In the genomic region with DNA sequence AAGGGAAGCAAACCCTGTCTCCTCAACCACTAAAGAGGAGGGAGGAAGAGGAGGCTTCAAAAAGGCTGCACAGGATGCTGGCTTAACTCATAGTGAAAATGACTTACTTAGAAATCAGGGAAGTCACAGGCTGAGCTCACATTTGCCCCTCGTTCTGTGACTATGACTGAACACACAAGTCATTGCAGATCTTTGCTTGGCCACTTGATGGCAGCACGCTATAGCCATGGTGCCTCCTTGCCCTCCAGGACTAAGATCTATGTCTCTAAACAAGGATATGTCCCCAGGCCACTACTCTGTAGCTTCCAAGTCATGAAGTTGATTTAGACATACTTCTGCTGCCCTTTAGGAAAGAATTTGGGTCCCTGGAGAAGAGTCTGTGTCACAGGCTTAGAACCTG, we compare ENCODE assay signal across 9 mouse cellular contexts.
A peak's percentile ranks its signal among the peaks of the same experiment; 100 is the strongest.
DNase-seq lines count a peak whose midpoint lies in the region; ATAC-seq and TF ChIP-seq lines count a peak whose summit lies in the region.
"Had no signal": no experiment of that assay in that cellular context is flagged by ENCODE, and none has a peak within 500 bp of the region (broad histone marks: within the 10 kb centered on the region; RNA-seq: fewer than 3 reads in every experiment).

No protein-coding gene starts in this region.

- H3K27ac ChIP-seq in hindbrain, embryonic 13.5 days: no peak overlapping the region
- H3K27ac ChIP-seq: heart, embryonic 13.5 days had no signal

- no peak overlapping the region for H3K4me2 ChIP-seq in hindbrain, embryonic 13.5 days
- H3K4me2 ChIP-seq: heart, embryonic 13.5 days had no signal

- peak; percentile 45 to 55 for DNase-seq in adrenal gland, adult 18-20 months (ENCODE audit: low spot score in 2 of 2)
- DNase-seq in adrenal gland, adult 8-10 months: no peak
- peak; percentile 36 for DNase-seq in ovary, postnatal 14 days (ENCODE audit: low spot score)
- DNase-seq in ovary, adult 18-20 months (ENCODE audit: low spot score): no peak
- DNase-seq in cerebellum, postnatal 25 days: peak; percentile 61 to 78
- DNase-seq in lung, adult 2 months: peak; percentile 33
- DNase-seq in splenic B cell, adult 2 months (ENCODE audit: low read depth, low spot score): peak; percentile 62

- WGBS in hindbrain, embryonic 13.5 days: 28% methylated on average over 2 of the region's 2 CpGs
- WGBS in lung, adult 2 months: 17% methylated on average over 2 of the region's 2 CpGs

- TF ChIP-seq POLR2A in lung, adult 2 months (IDR thresholded peaks at IDR 0.05; ENCODE audit: borderline replicate concordance, extremely low read depth, low read depth, low read length): no peak

- H3K9me3 ChIP-seq in hindbrain, embryonic 13.5 days: no peaks in the 10 kb centered on the region
- H3K9me3 ChIP-seq: heart, embryonic 13.5 days had no signal

- H3K36me3 ChIP-seq in hindbrain, embryonic 13.5 days: no peaks in the 10 kb centered on the region
- no peaks in the 10 kb centered on the region; the same call in 1 of the 2 replicates for H3K36me3 ChIP-seq in splenic B cell, adult 2 months (ENCODE audit: control insufficient read depth, insufficient read depth, low read length, poor library complexity, severe bottlenecking)
- H3K36me3 ChIP-seq: heart, embryonic 13.5 days had no signal

- no peaks in the 10 kb centered on the region for H3K27me3 ChIP-seq in hindbrain, embryonic 13.5 days
- H3K27me3 ChIP-seq in splenic B cell, adult 2 months (ENCODE audit: control insufficient read depth, insufficient read depth, low read length, poor library complexity, severe bottlenecking): no peaks in the 10 kb centered on the region
- H3K27me3 ChIP-seq: heart, embryonic 13.5 days had no signal

- peak; percentile 32; the same call in 1 of the 2 replicates for ATAC-seq in hindbrain, embryonic 13.5 days (ENCODE audit: low FRiP score)

- H3K9ac ChIP-seq in hindbrain, embryonic 13.5 days: no peak overlapping the region
- H3K9ac ChIP-seq: heart, embryonic 13.5 days had no signal

- no peak overlapping the region for H3K4me3 ChIP-seq in hindbrain, embryonic 13.5 days
- H3K4me3 ChIP-seq in lung, adult 2 months (replicated peaks; ENCODE audit: extremely low read depth, low read depth, low read length): no peak overlapping the region
- H3K4me3 ChIP-seq: heart, embryonic 13.5 days had no signal

- peak; percentile 96 for TF ChIP-seq CTCF in lung, adult 2 months (IDR thresholded peaks at IDR 0.05; ENCODE audit: insufficient read depth, low read length)

- peaks cover 18% of the 10 kb centered on the region for H3K4me1 ChIP-seq in hindbrain, embryonic 13.5 days (replicated peaks)
- H3K4me1 ChIP-seq in lung, adult 2 months (ENCODE audit: control insufficient read depth, insufficient read depth, low read length): no peaks in the 10 kb centered on the region

Comparison
In these comparisons a context has a peak if more than half of its experiments do, and no peak if none do; other contexts are left out.
1. DNase-seq: peak in adrenal gland, adult 18-20 months (2 of 2), ovary, postnatal 14 days (single experiment), cerebellum, postnatal 25 days (2 of 2), lung, adult 2 months (single experiment) and splenic B cell, adult 2 months (single experiment); none in adrenal gland, adult 8-10 months (single experiment) and ovary, adult 18-20 months (single experiment).